Mouse (Mus musculus): Measurements from ENCODE around the gene Sertad4.

Sertad4 gene

GRCm38 (mm10) chr1:192851640-192852039, 3.9 kb downstream of the Sertad4 start:
- no peak for DNase-seq (ENCODE audit: low read depth, low spot score)

- DNase-seq (ENCODE audit: low read depth, low spot score): no peak
Measured at GRCm38 (mm10) chr1:192851126-192851525, 4.4 kb downstream of the Sertad4 start.

- no peak for DNase-seq (ENCODE audit: low read depth, low spot score)
Measured at GRCm38 (mm10) chr1:192849616-192850015, 5.9 kb downstream of the Sertad4 start.

GRCm38 (mm10) chr1:192847254-192847653, 8.3 kb downstream of the Sertad4 start:
- no peak for DNase-seq (ENCODE audit: low read depth, low spot score)

- no peak for DNase-seq (ENCODE audit: low read depth, low spot score)
Measured at GRCm38 (mm10) chr1:192841094-192841813, 14.3 kb downstream of the Sertad4 start.

- DNase-seq (ENCODE audit: low read depth, low spot score): no peak
Measured at GRCm38 (mm10) chr1:192840655-192841054, 14.9 kb downstream of the Sertad4 start.

GRCm38 (mm10) chr1:192835211-192835681, 20.3 kb downstream of the Sertad4 start:
- no peak for DNase-seq (ENCODE audit: low read depth, low spot score)

GRCm38 (mm10) chr1:192834361-192835210, 21.0 kb downstream of the Sertad4 start:
- DNase-seq (ENCODE audit: low read depth, low spot score): no peak

- no peak for DNase-seq (ENCODE audit: low read depth, low spot score)
Measured at GRCm38 (mm10) chr1:192833586-192833985, 22.0 kb downstream of the Sertad4 start.

- no peak for DNase-seq (ENCODE audit: low read depth, low spot score)
Measured at GRCm38 (mm10) chr1:192833097-192833496, 22.5 kb downstream of the Sertad4 start.

GRCm38 (mm10) chr1:192832338-192832737, 23.2 kb downstream of the Sertad4 start:
- DNase-seq (ENCODE audit: low read depth, low spot score): no peak

GRCm38 (mm10) chr1:192830444-192830843, 25.1 kb downstream of the Sertad4 start:
- no peak for DNase-seq (ENCODE audit: low read depth, low spot score)

GRCm38 (mm10) chr1:192828928-192829327, 26.6 kb downstream of the Sertad4 start:
- DNase-seq (ENCODE audit: low read depth, low spot score): no peak

- DNase-seq (ENCODE audit: low read depth, low spot score): no peak
Measured at GRCm38 (mm10) chr1:192827955-192828354, 27.6 kb downstream of the Sertad4 start.

GRCm38 (mm10) chr1:192825746-192826145, 29.8 kb downstream of the Sertad4 start:
- no peak for DNase-seq (ENCODE audit: low read depth, low spot score)

GRCm38 (mm10) chr1:192822652-192823525, 32.7 kb downstream of the Sertad4 start:
- no peak for DNase-seq (ENCODE audit: low read depth, low spot score)

- no peak for DNase-seq (ENCODE audit: low read depth, low spot score)
Measured at GRCm38 (mm10) chr1:192822309-192822651, 33.3 kb downstream of the Sertad4 start.

GRCm38 (mm10) chr1:192818334-192818733, 37.2 kb downstream of the Sertad4 start:
- DNase-seq (ENCODE audit: low read depth, low spot score): no peak

GRCm38 (mm10) chr1:192815789-192816188, 39.8 kb downstream of the Sertad4 start:
- no peak for DNase-seq (ENCODE audit: low read depth, low spot score)

GRCm38 (mm10) chr1:192814700-192815099, 40.9 kb downstream of the Sertad4 start:
- DNase-seq (ENCODE audit: low read depth, low spot score): no peak

- no peak for DNase-seq (ENCODE audit: low read depth, low spot score)
Measured at GRCm38 (mm10) chr1:192812758-192813157, 42.8 kb downstream of the Sertad4 start.

GRCm38 (mm10) chr1:192812290-192812689, 43.3 kb downstream of the Sertad4 start:
- no peak for DNase-seq (ENCODE audit: low read depth, low spot score)
